Mouse (Mus musculus): ENCODE results near the gene Dtx4.

The Dtx4 gene

GRCm38 (mm10) chr19:12435011-12435416 lies 66.2 kb downstream of the Dtx4 start:
- no peaks in the 10 kb centered on the region for H3K27me3 ChIP-seq (ENCODE audit: control insufficient read depth, insufficient read depth, low read length, poor library complexity, severe bottlenecking)
- DNase-seq (ENCODE audit: low read depth, low spot score): peak; percentile 69
- no peaks in the 10 kb centered on the region for H3K36me3 ChIP-seq (ENCODE audit: control insufficient read depth, insufficient read depth, low read length, poor library complexity, severe bottlenecking)

GRCm38 (mm10) chr19:12433033-12433432 lies 68.2 kb downstream of the Dtx4 start:
- peak; percentile 79 for DNase-seq (ENCODE audit: low read depth, low spot score)
- no peaks in the 10 kb centered on the region for H3K27me3 ChIP-seq (ENCODE audit: control insufficient read depth, insufficient read depth, low read length, poor library complexity, severe bottlenecking)
- H3K36me3 ChIP-seq (ENCODE audit: control insufficient read depth, insufficient read depth, low read length, poor library complexity, severe bottlenecking): no peaks in the 10 kb centered on the region

DNA sequence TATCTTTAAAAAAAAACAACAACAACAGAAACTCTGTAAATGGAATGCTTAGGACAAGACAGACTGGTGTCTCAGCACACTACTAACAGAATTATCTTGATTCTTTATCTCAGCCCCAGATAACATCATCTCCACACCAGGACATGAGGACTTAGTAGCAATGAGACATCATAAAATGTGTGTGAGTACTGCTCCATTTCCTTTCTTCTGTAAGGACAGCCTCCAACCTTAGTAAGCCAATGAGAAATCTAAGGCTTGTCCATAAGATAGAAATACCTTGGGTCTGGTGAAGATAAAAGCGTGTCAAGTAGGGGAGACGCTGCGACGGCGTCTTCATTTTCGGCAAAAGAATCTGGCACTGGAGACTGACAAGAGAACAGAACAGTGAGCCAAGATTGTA lies 73.6 kb downstream of the Dtx4 start, which contains the start of gene Pfpl:
Gene Pfpl (plus strand): TSS at position 301 of the 400 bp plus-strand sequence.
- no peak for DNase-seq (ENCODE audit: low read depth, low spot score)
- no peaks in the 10 kb centered on the region for H3K36me3 ChIP-seq (ENCODE audit: control insufficient read depth, insufficient read depth, low read length, poor library complexity, severe bottlenecking)
- no peaks in the 10 kb centered on the region for H3K27me3 ChIP-seq (ENCODE audit: control insufficient read depth, insufficient read depth, low read length, poor library complexity, severe bottlenecking)

DNA sequence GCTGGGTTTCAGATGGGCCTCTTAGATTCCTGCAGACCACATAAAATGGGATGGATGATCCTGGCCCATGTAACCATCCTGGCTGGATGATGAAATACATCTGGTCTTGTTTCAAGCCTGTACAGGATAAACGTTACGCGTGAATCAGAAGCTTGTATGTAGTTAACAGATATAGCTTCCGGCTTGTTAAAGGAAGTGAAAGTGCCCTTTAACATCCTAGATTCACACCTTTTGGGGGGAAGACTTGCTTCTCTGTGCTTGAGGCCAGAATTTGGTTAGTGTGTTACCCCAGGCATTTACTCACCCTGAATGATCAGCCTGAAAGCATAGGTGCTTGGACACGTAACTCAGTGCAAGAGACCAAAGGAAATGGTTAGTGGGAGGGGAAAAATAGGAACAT lies 74.2 kb downstream of the Dtx4 start:
- Histone ChIP-seq H3K36me3 (ENCODE audit: control insufficient read depth, insufficient read depth, low read length, poor library complexity, severe bottlenecking) (no peaks in the 10 kb centered on the region), H3K27me3 (ENCODE audit: control insufficient read depth, insufficient read depth, low read length, poor library complexity, severe bottlenecking) (no peaks in the 10 kb centered on the region)
- DNase-seq (ENCODE audit: low read depth, low spot score): peak; percentile 76

- no peak for DNase-seq (ENCODE audit: low read depth, low spot score)
- Histone ChIP-seq H3K27me3 (ENCODE audit: control insufficient read depth, insufficient read depth, low read length, poor library complexity, severe bottlenecking) (no peaks in the 10 kb centered on the region), H3K36me3 (ENCODE audit: control insufficient read depth, insufficient read depth, low read length, poor library complexity, severe bottlenecking) (no peaks in the 10 kb centered on the region)
Measured at GRCm38 (mm10) chr19:12421680-12422079, 79.6 kb downstream of the Dtx4 start.

DNA sequence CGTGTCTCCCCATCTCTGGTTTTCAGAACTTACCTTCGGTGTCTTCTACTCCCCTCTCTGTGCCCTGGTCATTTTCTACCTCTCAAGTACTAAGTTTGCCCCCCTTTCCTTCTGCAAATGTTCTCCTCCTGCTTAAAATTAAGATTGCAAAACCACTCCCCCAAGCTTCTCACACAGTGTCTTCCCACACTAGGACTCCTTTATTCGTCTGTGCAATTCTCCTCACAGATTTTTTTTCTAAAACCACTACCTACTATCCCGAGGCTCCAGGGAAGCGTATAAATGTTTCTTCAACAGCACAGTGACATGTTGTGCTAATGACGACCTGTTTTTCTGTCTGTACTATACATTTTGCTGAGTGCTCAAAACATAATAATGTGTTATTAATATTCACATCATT lies 80.7 kb downstream of the Dtx4 start:
- Histone ChIP-seq H3K27me3 (ENCODE audit: control insufficient read depth, insufficient read depth, low read length, poor library complexity, severe bottlenecking) (no peaks in the 10 kb centered on the region), H3K36me3 (ENCODE audit: control insufficient read depth, insufficient read depth, low read length, poor library complexity, severe bottlenecking) (no peaks in the 10 kb centered on the region)
- no peak for DNase-seq (ENCODE audit: low read depth, low spot score)

DNA sequence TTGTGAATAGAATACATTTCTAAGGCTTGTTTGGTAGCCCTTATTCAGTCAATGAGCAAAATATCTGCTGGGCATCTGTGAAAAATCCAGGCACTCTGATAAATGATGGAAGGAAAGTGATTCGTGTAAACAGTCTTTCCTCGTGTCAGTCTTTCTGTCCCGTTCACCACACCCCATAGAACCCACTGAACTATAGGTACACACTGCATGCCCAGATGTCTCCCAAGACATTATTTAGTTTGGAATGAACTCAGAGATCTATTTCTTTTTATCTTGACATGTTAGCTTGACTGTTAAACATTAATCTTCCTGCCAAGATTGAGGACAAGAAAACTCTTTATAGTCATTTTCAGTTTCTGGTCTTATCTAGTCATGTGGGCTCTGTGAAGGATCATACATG lies 82.9 kb downstream of the Dtx4 start:
- Histone ChIP-seq H3K27me3 (ENCODE audit: control insufficient read depth, insufficient read depth, low read length, poor library complexity, severe bottlenecking) (no peaks in the 10 kb centered on the region), H3K36me3 (ENCODE audit: control insufficient read depth, insufficient read depth, low read length, poor library complexity, severe bottlenecking) (no peaks in the 10 kb centered on the region)
- DNase-seq (ENCODE audit: low read depth, low spot score): no peak

DNA sequence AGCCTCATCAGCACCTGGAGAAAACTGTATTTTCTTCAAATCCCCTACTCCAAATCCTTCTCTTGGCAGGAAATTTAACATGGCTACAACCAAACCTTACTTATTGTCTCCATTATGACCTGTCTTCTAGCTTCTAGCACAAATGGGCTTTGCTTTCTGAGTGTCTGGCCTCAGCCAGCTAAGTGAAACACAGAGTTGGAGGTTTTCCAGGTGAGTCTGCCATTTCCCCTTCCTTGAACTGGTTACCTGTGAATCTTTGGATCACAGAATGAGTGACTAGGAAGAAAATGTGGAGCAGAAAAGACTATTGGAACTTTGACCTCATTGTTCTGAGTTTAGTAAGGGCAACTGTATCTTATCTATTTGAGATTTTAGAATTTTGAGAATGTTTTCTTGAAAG lies 83.9 kb downstream of the Dtx4 start, which contains the start of gene Olfr1441:
Gene Olfr1441 (plus strand): TSS at position 73 of the 400 bp plus-strand sequence.
- Histone ChIP-seq H3K36me3 (ENCODE audit: control insufficient read depth, insufficient read depth, low read length, poor library complexity, severe bottlenecking) (no peaks in the 10 kb centered on the region), H3K27me3 (ENCODE audit: control insufficient read depth, insufficient read depth, low read length, poor library complexity, severe bottlenecking) (no peaks in the 10 kb centered on the region)
- DNase-seq (ENCODE audit: low read depth, low spot score): no peak

All from splenic B cell, adult 2 months (primary cell).